Mouse (Mus musculus): ENCODE measurements around the gene Etv4. TPM values are rescaled to one million over a fixed set of nuclear protein-coding genes. Genes with fewer than 3 reads are reported as not detected.

The Etv4 gene
- polyA plus RNA-seq, 2 experiments from 2014 or later, result 1.0 TPM; not detected in 1

Other genes starting within 250 kb of the Etv4 start
- gene Brca1, start 233.4 kb downstream of the Etv4 start, polyA plus RNA-seq (2017; shearing (Covaris generic)), result 1 to 10 TPM; 5.4 to 5.8 TPM
- 10 to 100 TPM; 42.3 to 84.0 TPM for gene Nbr1, start 233.2 kb downstream of the Etv4 start, polyA plus RNA-seq (2017; shearing (Covaris generic))
- 10 to 100 TPM; 13.4 to 13.6 TPM for gene Tmem106a, start 203.1 kb downstream of the Etv4 start, polyA plus RNA-seq (2017; shearing (Covaris generic))
- gene Gm11634, start 186.1 kb downstream of the Etv4 start, polyA plus RNA-seq (2017; shearing (Covaris generic)), result not detected
- gene Rdm1, start 158.2 kb downstream of the Etv4 start, polyA plus RNA-seq (2017; shearing (Covaris generic)), result 100 to 1,000 TPM in 1 of 2 experiments, 10 to 100 TPM in 1; 65.1 to 101 TPM
- gene Arl4d, start 119.8 kb downstream of the Etv4 start, polyA plus RNA-seq (2017; shearing (Covaris generic)), result under 1 TPM; 0.32 to 0.36 TPM
- 10 to 100 TPM; 23.6 to 25.5 TPM for gene Dhx8, start 52.5 kb downstream of the Etv4 start, polyA plus RNA-seq (2017; shearing (Covaris generic))
- gene Meox1, start 109.0 kb upstream of the Etv4 start, polyA plus RNA-seq (2017; shearing (Covaris generic)), result not detected
- not detected for gene Sost, start 181.6 kb upstream of the Etv4 start, polyA plus RNA-seq (2017; shearing (Covaris generic))
- not detected for gene Cfap97d1, start 198.9 kb upstream of the Etv4 start, polyA plus RNA-seq (2017; shearing (Covaris generic))
- 1 to 10 TPM; 1.3 to 1.9 TPM for gene Dusp3, start 201.6 kb upstream of the Etv4 start, polyA plus RNA-seq (2017; shearing (Covaris generic))
- gene Mpp3, start 243.1 kb upstream of the Etv4 start, polyA plus RNA-seq (2017; shearing (Covaris generic)), result under 1 TPM in 1 of 2 experiments, not detected in 1; 0.36 TPM